Mouse (Mus musculus) midbrain, embryonic 14.5 days (tissue): ENCODE measurements around the gene Relb. TPM values are rescaled to one million over a fixed set of nuclear protein-coding genes. Genes with fewer than 3 reads are reported as not detected.
A peak's percentile ranks its signal among the peaks of the same experiment; 100 is the strongest.

ENCODE experiments used
- ATAC-seq: fragments of 200-750 bp; cut with Nextera tagmentation; 2 replicates; pipeline ENCODE4 v1.8.0; 2017; ENCODE audit warnings: moderate number of reproducible peaks, moderate library complexity; ENCODE audit not compliant: low FRiP score, low TSS enrichment
- DNase-seq: peaks from one replicate; pipeline ENCODE4 v3.0.0-alpha.2; 2015
- H3K27ac ChIP-seq: fragments of 300-500 bp; sonication (generic); replicated peaks from 2 replicates; pipeline ENCODE4 v1.5.1; 2014; ENCODE audit warnings: mild to moderate bottlenecking, low read depth, low read length, moderate library complexity
- H3K27me3 ChIP-seq: fragments of 300-500 bp; sonication (generic); 2 replicates; pipeline ENCODE4 v1.6.1; 2014; ENCODE audit warnings: low read length, control low read depth, mixed read lengths; ENCODE audit not compliant: control insufficient read depth, insufficient read depth
- H3K36me3 ChIP-seq: fragments of 300-500 bp; sonication (generic); 2 replicates; pipeline ENCODE4 v1.6.1; 2014; ENCODE audit warnings: low read length, control low read depth; ENCODE audit not compliant: control insufficient read depth, insufficient read depth
- H3K4me1 ChIP-seq: fragments of 300-500 bp; sonication (generic); 2 replicates; pipeline ENCODE4 v1.6.1; 2014; ENCODE audit warnings: mild to moderate bottlenecking, antibody characterized with exemption, low read length, control low read depth; ENCODE audit not compliant: control insufficient read depth, insufficient read depth
- H3K4me2 ChIP-seq: fragments of 300-500 bp; sonication (generic); 2 replicates; pipeline ENCODE4 v1.6.1; 2014; ENCODE audit warnings: mild to moderate bottlenecking, low read length, moderate library complexity
- H3K4me3 ChIP-seq: fragments of 300-500 bp; sonication (generic); replicated peaks from 2 replicates; pipeline ENCODE4 v1.5.1; 2014; ENCODE audit warnings: low read depth, low read length
- H3K9ac ChIP-seq: fragments of 300-500 bp; sonication (generic); replicated peaks from 2 replicates; pipeline ENCODE4 v1.6.1; 2014; ENCODE audit warnings: mild to moderate bottlenecking, low read length, moderate library complexity
- H3K9me3 ChIP-seq: fragments of 300-500 bp; sonication (generic); 2 replicates; pipeline ENCODE4 v1.6.1; 2016; ENCODE audit warnings: low read length, control low read depth, mixed read lengths; ENCODE audit not compliant: control insufficient read depth
- WGBS: fragments of 180-500 bp; shearing (Covaris S2); extraction: QIAGEN DNeasy Blood & Tissue Kit; methylation state at CpG from one replicate; pipeline ENCODE4 v1.1.7; 2014; 5-methylcytosine and 5-hydroxymethylcytosine counted together
- polyA plus RNA-seq: library from polyadenylated mRNA; unstranded; fragments of >200 nt; fragmentation: Nextera tagmentation; extraction: Ambion mirVana; gene quantifications from 2 replicates; pipeline ENCODE4 v1.2.1, GENCODE M21; 2014

Gene Relb
- polyA plus RNA-seq, result 4.5 and 5.2 TPM in 2 replicates

DNA sequence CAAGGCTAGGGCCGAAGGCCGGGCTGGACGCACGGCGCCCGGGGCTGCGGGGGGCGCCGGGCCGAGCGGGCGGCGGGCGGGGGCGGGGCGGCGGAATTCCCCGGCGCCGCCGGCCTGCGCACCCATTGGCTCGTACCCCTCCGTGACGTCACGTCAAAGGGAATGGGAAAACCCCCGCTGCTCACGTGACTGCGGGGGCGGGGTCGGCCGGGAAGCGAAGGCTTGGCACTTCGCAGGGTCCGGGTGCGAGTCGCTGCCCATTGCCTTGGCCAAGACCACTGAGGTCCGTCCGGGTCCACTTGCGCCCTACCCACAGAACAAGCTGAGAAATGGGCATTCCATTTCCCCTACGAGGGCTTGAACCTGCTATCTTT, at the start of gene Relb:
Relb (minus strand) TSS at position 78 of the 374 bp plus-strand sequence.
- Histone ChIP-seq H3K27me3 (no peaks in the 10 kb centered on the region), H3K36me3 (peaks cover 25% of the 10 kb centered on the region), H3K4me3 (peak within 1 kb of the TSS; percentile 68), H3K27ac (peak within 1 kb of the TSS; percentile 63; the same call in 1 of the 2 replicates), H3K9me3 (no peaks in the 10 kb centered on the region), H3K4me1 (no peaks in the 10 kb centered on the region; the same call in 1 of the 2 replicates), H3K9ac (peak within 1 kb of the TSS; percentile 46; the same call in 1 of the 2 replicates), H3K4me2 (peak within 1 kb of the TSS; percentile 94)
- ATAC-seq (peak; percentile 84), DNase-seq (peak; percentile 97)
- WGBS, result under 1% methylated on average over 40 of the region's 41 CpGs

DNA sequence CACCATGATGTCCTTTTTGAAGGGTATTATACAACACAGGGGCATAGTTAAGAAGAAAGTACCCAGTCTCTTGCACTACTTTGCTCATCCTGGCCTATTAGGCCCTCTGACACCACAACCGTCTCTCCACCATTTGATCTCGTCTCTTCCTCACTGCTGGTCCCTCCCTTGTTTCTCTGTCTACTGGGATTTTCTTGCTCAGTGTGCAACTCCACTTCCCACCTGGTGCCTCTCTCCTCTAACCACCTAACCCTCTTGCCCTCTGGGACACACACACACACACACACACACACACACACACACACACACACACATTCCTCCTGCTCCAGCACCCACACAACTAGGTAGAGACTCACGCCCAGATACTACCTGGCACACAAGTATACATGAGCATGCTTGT, 49.7 kb upstream of the Relb start:
- 81% methylated on average over 3 of the region's 3 CpGs for WGBS
- Histone ChIP-seq H3K36me3 (no peaks in the 10 kb centered on the region), H3K9ac (no peak overlapping the region), H3K4me2 (no peak overlapping the region), H3K27ac (no peak overlapping the region), H3K4me1 (no peaks in the 10 kb centered on the region), H3K27me3 (no peaks in the 10 kb centered on the region), H3K4me3 (no peak overlapping the region), H3K9me3 (no peaks in the 10 kb centered on the region)
- DNase-seq (no peak), ATAC-seq (no peak)

GRCm38 (mm10) chr7:19677872-19678271, 48.6 kb upstream of the Relb start, which contains the start of gene Apoc2:
Apoc2 (minus strand) TSS chr7:19677941.
- H3K4me1 ChIP-seq, result no peaks in the 10 kb centered on the region
- H3K36me3 ChIP-seq, result no peaks in the 10 kb centered on the region
- H3K27me3 ChIP-seq, result no peaks in the 10 kb centered on the region
- ATAC-seq (no peak), DNase-seq (no peak)
- 79% methylated on average over 8 of the region's 8 CpGs for WGBS
- H3K4me2 ChIP-seq, result no peak within 1 kb of the TSS
- H3K4me3 ChIP-seq, result no peak within 1 kb of the TSS
- H3K9me3 ChIP-seq, result no peaks in the 10 kb centered on the region
- no peak within 1 kb of the TSS for H3K9ac ChIP-seq
- no peak within 1 kb of the TSS for H3K27ac ChIP-seq

- 72% methylated on average over 1 of the region's 1 CpGs for WGBS
- H3K9me3 ChIP-seq, result no peaks in the 10 kb centered on the region
- no peaks in the 10 kb centered on the region for H3K4me1 ChIP-seq
- no peak overlapping the region for H3K4me3 ChIP-seq
- no peak for ATAC-seq
- no peaks in the 10 kb centered on the region for H3K27me3 ChIP-seq
- no peak for DNase-seq
- H3K27ac ChIP-seq, result no peak overlapping the region
- no peak overlapping the region for H3K4me2 ChIP-seq
- H3K9ac ChIP-seq, result no peak overlapping the region
- H3K36me3 ChIP-seq, result no peaks in the 10 kb centered on the region
These were observed 47.4 kb upstream of the Relb start for GRCm38 (mm10) chr7:19676662-19677061.

DNA sequence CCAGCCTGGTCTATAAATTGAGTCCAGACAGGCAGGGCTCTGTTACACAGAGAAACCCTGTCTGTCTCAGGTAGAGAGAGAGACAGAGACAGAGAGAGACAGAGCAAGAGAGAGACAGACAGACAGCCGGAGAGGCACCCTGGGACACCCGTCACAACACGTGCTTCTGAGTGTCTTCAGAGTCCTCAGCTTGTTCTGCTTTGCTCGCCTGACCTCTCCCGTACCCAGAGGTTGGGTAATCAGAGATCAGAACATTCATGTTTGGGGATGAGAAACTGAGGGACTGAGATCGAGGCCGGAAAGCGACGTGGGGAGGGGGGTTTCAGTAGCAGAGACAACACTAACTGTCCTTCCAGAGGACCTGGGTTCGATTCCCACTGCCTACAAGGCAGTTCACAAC, 46.6 kb upstream of the Relb start:
- Histone ChIP-seq H3K4me2 (no peak overlapping the region), H3K9ac (no peak overlapping the region), H3K36me3 (no peaks in the 10 kb centered on the region), H3K27ac (no peak overlapping the region), H3K9me3 (no peaks in the 10 kb centered on the region), H3K27me3 (no peaks in the 10 kb centered on the region), H3K4me3 (no peak overlapping the region), H3K4me1 (no peaks in the 10 kb centered on the region)
- no peak for ATAC-seq
- 81% methylated on average over 10 of the region's 10 CpGs for WGBS
- no peak for DNase-seq

GRCm38 (mm10) chr7:19673083-19673699, 44.0 kb upstream of the Relb start:
- H3K27ac ChIP-seq, result no peak overlapping the region
- no peak overlapping the region for H3K9ac ChIP-seq
- H3K9me3 ChIP-seq, result no peaks in the 10 kb centered on the region
- no peak overlapping the region for H3K4me2 ChIP-seq
- H3K27me3 ChIP-seq, result no peaks in the 10 kb centered on the region
- DNase-seq, result no peak
- no peak overlapping the region for H3K4me3 ChIP-seq
- H3K36me3 ChIP-seq, result no peaks in the 10 kb centered on the region
- H3K4me1 ChIP-seq, result 0 out of 2 replicates have a peak, but pooled peaks cover 2% of the 10 kb centered on the region
- ATAC-seq, result no peak
- WGBS, result 68% methylated on average over 14 of the region's 14 CpGs

DNA sequence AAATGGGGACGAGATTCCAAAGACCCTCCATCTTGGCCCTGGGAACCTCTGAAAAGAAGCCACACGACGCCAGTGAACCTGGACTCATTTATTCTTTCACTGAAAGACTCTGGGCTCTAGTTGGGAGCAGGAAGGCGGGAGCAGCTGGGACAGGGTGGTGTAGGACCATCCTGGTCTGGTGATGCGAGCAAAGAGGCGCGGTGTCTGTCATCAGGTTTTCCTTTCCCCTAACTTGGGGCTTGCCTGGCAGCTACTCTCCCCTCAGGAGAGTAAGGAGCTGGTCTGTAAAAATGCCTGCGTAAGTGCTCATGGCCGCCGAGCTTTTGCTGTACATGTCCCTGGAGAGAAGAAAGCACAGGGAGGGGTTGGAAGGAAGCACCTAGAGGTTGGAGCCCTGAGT, 42.3 kb upstream of the Relb start:
- WGBS, result 72% methylated on average over 10 of the region's 10 CpGs
- 0 out of 2 replicates have a peak, but pooled peaks cover 2% of the 10 kb centered on the region for H3K4me1 ChIP-seq
- H3K9ac ChIP-seq, result no peak overlapping the region
- ATAC-seq (no peak), DNase-seq (no peak)
- H3K36me3 ChIP-seq, result no peaks in the 10 kb centered on the region
- no peaks in the 10 kb centered on the region for H3K9me3 ChIP-seq
- H3K4me3 ChIP-seq, result no peak overlapping the region
- H3K4me2 ChIP-seq, result no peak overlapping the region
- no peak overlapping the region for H3K27ac ChIP-seq
- no peaks in the 10 kb centered on the region for H3K27me3 ChIP-seq

DNA sequence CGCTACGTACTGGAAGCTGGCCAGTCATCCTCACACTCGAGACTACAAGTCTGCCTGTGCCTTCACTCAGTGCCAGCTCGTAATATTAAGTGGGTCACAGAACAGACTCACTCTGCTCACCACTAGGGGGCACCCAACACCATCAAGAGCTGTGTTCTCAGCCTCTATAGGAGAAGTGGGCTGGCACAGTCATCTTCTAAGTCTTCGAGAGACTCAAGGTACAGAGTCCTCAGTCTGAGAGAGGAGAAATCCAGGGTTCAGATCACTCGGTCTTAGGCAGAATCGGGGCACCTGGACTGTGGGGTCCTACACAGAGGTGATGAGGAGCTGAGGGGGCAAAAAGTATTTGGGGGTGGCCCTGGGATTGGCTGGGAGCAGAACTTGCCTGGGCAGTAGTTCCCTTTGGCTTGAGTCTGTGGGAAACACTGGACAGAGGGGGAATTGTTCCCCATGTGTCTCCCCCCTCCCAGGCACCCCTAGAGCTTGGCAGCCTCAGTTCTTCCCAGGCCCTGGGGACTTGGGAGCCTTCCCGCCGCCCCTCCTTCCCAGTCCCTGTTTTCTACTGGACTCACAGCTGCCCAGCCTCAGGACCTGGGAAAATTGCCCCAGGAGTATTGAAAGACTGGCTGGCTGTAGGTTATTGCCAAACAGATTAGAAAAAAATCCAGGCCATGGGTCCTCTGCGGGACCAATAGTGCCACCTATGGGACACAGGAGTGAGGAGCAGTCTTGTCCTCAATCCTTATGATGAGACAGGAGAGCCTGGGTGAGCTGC, 39.9 kb upstream of the Relb start:
- ATAC-seq (peak; percentile 49), DNase-seq (peak; percentile 95)
- Histone ChIP-seq H3K4me2 (0 out of 2 replicates have a peak overlapping the region, but pooled peaks have one; percentile 12), H3K27ac (0 out of 2 replicates have a peak overlapping the region, but pooled peaks have one; percentile 53), H3K9me3 (no peaks in the 10 kb centered on the region), H3K4me1 (peaks cover 8% of the 10 kb centered on the region), H3K4me3 (no peak overlapping the region), H3K27me3 (no peaks in the 10 kb centered on the region), H3K36me3 (no peaks in the 10 kb centered on the region), H3K9ac (no peak overlapping the region; the same call in 1 of the 2 replicates)
- WGBS, result 5% methylated on average over 10 of the region's 10 CpGs
